Mouse (Mus musculus) liver, embryonic 11.5 days (tissue): ENCODE data around the gene Rad1. TPM values are rescaled to one million over a fixed set of nuclear protein-coding genes. Genes with fewer than 3 reads are reported as not detected.
"Not testable (repeated sequence)": the region's sequence is repeated elsewhere in the genome, so short reads cannot be mapped to it uniquely, and the experiment has no call there.

ENCODE experiments used
- ATAC-seq: fragments of 200-750 bp; cut with Nextera tagmentation; replicated peaks from 2 replicates; pipeline ENCODE4 v1.8.0; 2017; ENCODE audit warnings: moderate number of reproducible peaks, mild to moderate bottlenecking, moderate TSS enrichment, moderate library complexity; ENCODE audit not compliant: low FRiP score
- DNase-seq: peaks from one replicate; pipeline ENCODE4 v3.0.0-alpha.2; 2017; ENCODE audit warnings: low spot score
- H3K27ac ChIP-seq: fragments of 300-500 bp; sonication (generic); 2 replicates; pipeline ENCODE4 v1.5.1; 2014; ENCODE audit warnings: mild to moderate bottlenecking, low read depth, low read length, control low read depth
- H3K27me3 ChIP-seq: fragments of 300-500 bp; sonication (generic); replicated peaks from 2 replicates; pipeline ENCODE4 v1.6.1; 2014; ENCODE audit warnings: low read length, mixed read lengths; ENCODE audit not compliant: control insufficient read depth, insufficient read depth
- H3K36me3 ChIP-seq: fragments of 300-500 bp; sonication (generic); 2 replicates; pipeline ENCODE4 v1.6.1; 2014; ENCODE audit warnings: mild to moderate bottlenecking, low read length, moderate library complexity, mixed read lengths; ENCODE audit not compliant: control insufficient read depth, insufficient read depth
- H3K4me1 ChIP-seq: fragments of 300-500 bp; sonication (generic); replicated peaks from 2 replicates; pipeline ENCODE4 v1.6.1; 2014; ENCODE audit warnings: low read length, mixed read lengths; ENCODE audit not compliant: control insufficient read depth, insufficient read depth
- H3K4me2 ChIP-seq: fragments of 300-500 bp; sonication (generic); 2 replicates; pipeline ENCODE4 v1.6.1; 2014; ENCODE audit warnings: mild to moderate bottlenecking, control low read depth, moderate library complexity
- H3K4me3 ChIP-seq: fragments of 300-500 bp; sonication (generic); 2 replicates; pipeline ENCODE4 v1.5.1; 2014; ENCODE audit warnings: low read depth, low read length, control low read depth
- H3K9ac ChIP-seq: fragments of 300-500 bp; sonication (generic); 2 replicates; pipeline ENCODE4 v1.6.1; 2014; ENCODE audit warnings: low read depth, low read length, control low read depth
- H3K9me3 ChIP-seq: fragments of 300-500 bp; sonication (generic); 2 replicates; pipeline ENCODE4 v1.6.1; 2016; ENCODE audit warnings: low read length, inconsistent platforms, mixed read lengths; ENCODE audit not compliant: control insufficient read depth
- WGBS: fragments of 180-500 bp; shearing (Covaris S2); extraction: QIAGEN DNeasy Blood & Tissue Kit; methylation state at CpG from one replicate; pipeline ENCODE4 v1.1.7; 2014; 5-methylcytosine and 5-hydroxymethylcytosine counted together
- polyA plus RNA-seq: library from polyadenylated mRNA; unstranded; fragments of >200 nt; fragmentation: Nextera tagmentation; extraction: Ambion mirVana; gene quantifications from 2 replicates; pipeline ENCODE4 v1.2.1, GENCODE M21; 2014

The Rad1 gene
- polyA plus RNA-seq, 1 experiment from 2014 or later = 42.4 TPM

DNA sequence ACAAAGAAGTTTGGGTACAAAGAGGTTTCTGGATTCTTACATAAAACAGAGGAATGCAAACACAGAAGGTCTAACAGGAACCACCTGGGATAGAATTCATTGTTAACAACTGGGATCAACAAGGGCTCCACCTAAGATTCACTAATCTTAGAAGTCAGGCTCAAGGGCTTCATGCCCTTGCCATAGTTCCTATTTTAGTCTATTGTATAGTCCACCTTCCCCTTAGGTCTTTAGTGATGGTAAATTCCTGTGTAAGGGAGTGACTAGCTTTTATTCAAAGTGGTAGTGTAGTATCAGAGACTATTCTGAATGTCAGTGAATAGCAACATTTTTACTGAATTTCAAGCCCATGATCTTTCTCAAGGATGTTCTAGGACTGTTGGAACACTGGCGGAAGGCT is 10.9 kb downstream of the Rad1 start:
- H3K4me3 ChIP-seq, H3K27me3 ChIP-seq, H3K4me2 ChIP-seq, H3K27ac ChIP-seq, H3K9ac ChIP-seq, H3K9me3 ChIP-seq, DNase-seq, ATAC-seq, H3K4me1 ChIP-seq: not testable (repeated sequence)
- peaks cover 12% of the 10 kb centered on the region; the same call in 1 of the 2 replicates for H3K36me3 ChIP-seq
- WGBS = 96% methylated on average over 1 of the region's 1 CpGs

DNA sequence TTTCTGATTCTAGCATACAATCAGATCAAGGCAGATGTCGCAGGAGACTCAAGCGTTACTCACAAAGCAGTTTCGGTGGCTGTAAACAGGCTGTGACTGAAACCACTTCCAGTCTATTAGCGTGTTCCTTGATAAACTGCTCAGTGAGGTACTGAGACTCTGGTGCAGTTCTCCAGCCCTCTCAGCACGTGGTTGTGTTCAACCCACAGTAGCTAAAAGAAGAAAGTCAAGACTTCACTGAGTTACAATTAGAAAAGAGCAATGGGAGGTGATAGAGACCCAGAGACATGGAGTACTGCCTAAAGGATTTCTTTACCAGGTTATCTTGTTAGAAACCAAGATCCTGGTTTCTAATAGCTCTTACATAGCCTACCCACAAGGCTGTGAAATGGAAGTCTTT is 13.8 kb downstream of the Rad1 start:
- no peak overlapping the region for H3K9ac ChIP-seq
- ATAC-seq (no peak), DNase-seq (no peak)
- peaks cover 6% of the 10 kb centered on the region; the same call in 1 of the 2 replicates for H3K36me3 ChIP-seq
- 62% methylated on average over 5 of the region's 5 CpGs for WGBS
- H3K27ac ChIP-seq = no peak overlapping the region
- H3K4me2 ChIP-seq = no peak overlapping the region
- H3K27me3 ChIP-seq = no peaks in the 10 kb centered on the region
- H3K4me1 ChIP-seq = no peaks in the 10 kb centered on the region
- H3K9me3 ChIP-seq = no peaks in the 10 kb centered on the region
- H3K4me3 ChIP-seq = no peak overlapping the region

DNA sequence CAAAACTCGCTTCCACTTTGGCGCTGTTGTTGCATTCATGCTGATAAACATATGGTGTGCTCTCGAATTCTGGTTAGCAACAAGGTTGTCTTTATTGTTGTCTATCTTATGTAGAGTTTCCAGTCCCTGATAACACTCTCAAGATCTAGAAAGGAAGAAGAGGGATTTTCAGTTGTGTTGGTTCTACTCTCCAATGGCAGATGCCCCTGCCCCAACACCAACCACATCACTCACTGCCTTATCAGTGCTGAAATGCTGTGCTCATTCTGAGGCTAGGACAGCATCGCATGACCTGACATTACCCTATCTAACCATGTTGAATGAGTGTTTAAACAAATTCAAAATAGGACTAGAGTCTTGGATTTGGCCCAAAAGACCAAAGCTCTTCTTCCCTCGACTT is 14.2 kb downstream of the Rad1 start:
- Histone ChIP-seq H3K4me1 (no peaks in the 10 kb centered on the region), H3K4me2 (no peak overlapping the region), H3K9ac (no peak overlapping the region), H3K36me3 (peaks cover 6% of the 10 kb centered on the region; the same call in 1 of the 2 replicates), H3K27me3 (no peaks in the 10 kb centered on the region), H3K9me3 (no peaks in the 10 kb centered on the region), H3K4me3 (no peak overlapping the region), H3K27ac (no peak overlapping the region)
- WGBS = 60% methylated on average over 5 of the region's 5 CpGs
- no peak for ATAC-seq
- DNase-seq = no peak

DNA sequence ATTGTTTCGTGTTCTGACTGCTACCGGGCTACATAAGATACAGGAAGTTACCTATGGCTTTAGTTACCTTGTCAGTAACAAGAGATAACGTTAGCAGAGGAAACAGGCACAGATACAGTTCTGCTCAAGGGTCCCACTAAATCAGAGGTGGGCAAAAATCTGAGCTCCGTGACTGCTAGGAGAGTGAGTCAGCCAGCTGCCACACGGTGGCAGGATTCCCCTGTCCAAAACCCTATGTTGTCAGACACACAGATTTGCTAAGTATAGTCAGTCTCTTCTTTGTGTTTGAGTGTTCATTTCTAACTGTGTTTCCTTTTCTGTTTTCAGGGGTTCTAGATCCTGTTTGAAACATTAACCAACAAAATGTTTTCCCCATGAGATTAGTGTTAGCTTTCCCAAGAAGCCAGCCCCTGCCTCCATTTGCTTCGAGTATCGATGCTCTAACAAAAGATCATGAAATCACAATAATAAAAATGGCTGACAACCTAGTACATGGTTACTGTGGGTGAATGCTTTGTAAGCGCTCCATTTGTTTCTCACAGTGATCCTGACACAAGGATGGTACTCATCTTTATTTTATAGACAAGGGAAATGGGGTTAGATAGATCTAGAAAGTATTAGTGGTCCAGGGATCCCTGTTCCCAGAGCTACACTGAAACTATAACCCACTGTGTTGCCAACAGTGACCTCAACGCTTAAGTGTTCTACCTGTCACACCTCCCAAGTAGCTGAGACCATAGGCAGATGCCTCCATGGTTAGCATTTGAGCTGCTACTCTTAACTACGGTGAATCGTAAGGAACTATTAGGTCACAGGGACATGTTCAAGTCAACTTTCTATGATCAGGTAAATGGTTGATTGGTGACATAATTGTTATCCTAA is 15.3 kb downstream of the Rad1 start:
- Histone ChIP-seq H3K36me3 (peaks cover under 1% of the 10 kb centered on the region; the same call in 1 of the 2 replicates), H3K4me2 (no peak overlapping the region), H3K4me3 (no peak overlapping the region), H3K9ac (no peak overlapping the region), H3K27ac (no peak overlapping the region), H3K27me3 (no peaks in the 10 kb centered on the region), H3K4me1 (no peaks in the 10 kb centered on the region), H3K9me3 (no peaks in the 10 kb centered on the region)
- WGBS = 51% methylated on average over 11 of the region's 11 CpGs
- ATAC-seq = no peak
- no peak for DNase-seq

DNA sequence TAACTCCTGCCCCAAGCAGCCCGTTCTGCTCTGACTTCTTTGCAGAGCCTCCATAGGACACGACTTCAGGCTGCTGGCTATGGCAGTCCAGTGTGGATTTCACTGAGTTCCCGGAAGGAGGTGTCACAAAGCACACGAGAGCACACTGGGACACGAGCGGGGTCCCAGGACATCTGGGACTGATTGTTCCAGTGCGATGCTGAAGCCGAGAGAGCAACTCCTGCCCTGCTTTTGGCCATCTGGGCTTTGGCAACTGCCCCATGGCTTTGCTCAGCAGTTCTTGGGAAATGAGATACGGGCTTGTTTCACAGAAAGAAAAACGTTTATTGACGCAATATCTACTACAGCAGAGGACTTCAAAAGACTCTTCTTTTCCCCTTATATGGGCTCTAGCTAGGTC is 20.3 kb downstream of the Rad1 start:
- Histone ChIP-seq H3K4me2 (no peak overlapping the region), H3K4me1 (no peaks in the 10 kb centered on the region)
- DNase-seq = no peak

DNA sequence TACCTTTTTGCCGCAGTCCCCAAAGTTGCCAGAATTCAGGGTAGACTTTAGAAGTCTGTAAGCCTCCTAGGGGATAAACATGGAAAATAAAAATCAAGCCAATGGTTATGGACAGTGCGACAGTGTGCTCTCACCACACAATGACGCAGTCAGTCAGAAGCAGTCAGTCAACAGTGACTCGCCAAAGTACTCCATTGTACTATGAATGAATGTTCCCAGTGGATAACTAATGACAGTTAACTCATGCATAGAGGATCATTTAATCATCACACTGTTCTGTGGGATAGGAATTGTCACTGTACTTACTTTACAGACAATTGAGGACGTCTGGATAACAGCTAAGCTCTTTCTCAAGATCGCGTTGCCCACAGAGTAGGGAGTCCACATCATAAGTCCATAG is 29.3 kb downstream of the Rad1 start:
- 89% methylated on average over 7 of the region's 7 CpGs for WGBS
- no peak for ATAC-seq

More for the DNA sequence above, 20.3 kb downstream of the Rad1 start:
- WGBS = 74% methylated on average over 11 of the region's 11 CpGs
- Histone ChIP-seq H3K4me3 (no peak overlapping the region), H3K9ac (no peak overlapping the region), H3K36me3 (no peaks in the 10 kb centered on the region), H3K27ac (no peak overlapping the region), H3K27me3 (no peaks in the 10 kb centered on the region), H3K9me3 (no peaks in the 10 kb centered on the region)
- ATAC-seq = no peak

DNA sequence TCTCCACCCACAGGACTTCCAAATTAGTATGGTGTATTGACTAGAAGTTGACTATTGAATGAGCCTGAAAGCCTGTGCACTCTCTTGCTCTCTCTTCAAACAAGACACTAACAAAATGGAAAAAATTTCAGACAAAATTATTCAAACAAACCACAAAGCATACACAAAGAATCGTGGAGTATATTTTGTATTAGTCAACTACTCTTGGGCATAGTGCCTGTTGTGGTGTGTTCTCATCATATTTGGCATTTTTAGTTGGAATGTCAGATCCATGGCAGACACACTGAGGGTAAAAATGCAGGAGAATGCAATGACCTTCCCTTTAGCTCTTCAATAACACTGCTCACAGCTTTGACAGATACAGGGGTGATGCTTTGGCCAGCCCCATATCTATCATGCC is 40.1 kb downstream of the Rad1 start:
- H3K4me2 ChIP-seq = no peak overlapping the region
- no peaks in the 10 kb centered on the region for H3K36me3 ChIP-seq
- H3K4me1 ChIP-seq = no peaks in the 10 kb centered on the region
- DNase-seq = no peak
- no peak for ATAC-seq
- H3K9ac ChIP-seq = no peak overlapping the region
- 62% methylated on average over 1 of the region's 1 CpGs for WGBS
- H3K27me3 ChIP-seq = no peaks in the 10 kb centered on the region
- H3K27ac ChIP-seq = no peak overlapping the region
- H3K4me3 ChIP-seq = no peak overlapping the region
- H3K9me3 ChIP-seq = no peaks in the 10 kb centered on the region

More for the DNA sequence above, 29.3 kb downstream of the Rad1 start:
- Histone ChIP-seq H3K4me1 (no peaks in the 10 kb centered on the region), H3K27ac (no peak overlapping the region), H3K9me3 (no peaks in the 10 kb centered on the region), H3K36me3 (no peaks in the 10 kb centered on the region), H3K9ac (no peak overlapping the region), H3K27me3 (no peaks in the 10 kb centered on the region), H3K4me3 (no peak overlapping the region), H3K4me2 (no peak overlapping the region)
- DNase-seq = no peak

DNA sequence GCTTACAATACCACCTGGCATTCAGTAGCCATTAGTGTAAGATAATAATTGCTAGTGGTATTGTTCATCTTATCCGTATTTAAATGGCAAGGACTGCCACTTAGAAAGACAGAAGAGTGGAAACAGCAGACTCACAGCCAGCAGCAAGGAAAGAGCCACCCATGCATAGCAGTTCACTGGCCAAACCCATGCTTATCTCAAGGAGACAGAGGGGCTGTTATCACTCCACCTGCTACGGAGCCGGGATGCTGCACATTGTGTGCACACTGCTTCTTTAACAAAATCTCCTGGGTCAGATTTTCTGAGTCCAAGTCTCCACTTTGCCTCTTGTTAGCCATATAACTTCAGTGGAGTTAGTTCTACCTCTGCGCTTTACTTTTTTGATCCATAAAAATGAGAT is 45.5 kb downstream of the Rad1 start:
- Histone ChIP-seq H3K4me3 (no peak overlapping the region), H3K4me2 (no peak overlapping the region), H3K4me1 (no peaks in the 10 kb centered on the region), H3K9ac (no peak overlapping the region), H3K36me3 (no peaks in the 10 kb centered on the region), H3K27me3 (no peaks in the 10 kb centered on the region), H3K27ac (no peak overlapping the region), H3K9me3 (no peaks in the 10 kb centered on the region)
- DNase-seq = no peak
- 42% methylated on average over 4 of the region's 4 CpGs for WGBS
- peak; percentile 81 for ATAC-seq

DNA sequence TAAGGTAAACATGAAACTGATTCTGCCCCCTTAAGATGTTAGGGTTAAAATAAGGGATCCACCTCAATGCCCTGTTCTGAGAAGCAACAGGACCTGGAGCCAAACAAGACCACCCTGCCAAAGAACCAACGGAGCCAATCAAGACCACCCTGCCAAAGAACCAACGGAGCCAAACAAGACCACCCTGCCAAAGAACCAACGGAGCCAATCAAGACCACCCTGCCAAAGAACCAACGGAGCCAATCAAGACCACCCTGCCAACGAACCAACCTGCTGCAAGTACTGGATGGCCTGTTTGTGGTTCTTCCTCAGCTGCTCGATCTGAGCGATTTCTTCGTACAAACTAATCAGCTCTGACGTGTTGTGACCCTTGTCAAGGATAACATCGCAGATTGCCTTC is 47.5 kb downstream of the Rad1 start:
- H3K36me3 ChIP-seq = not testable (repeated sequence)

More for the DNA sequence above, 47.5 kb downstream of the Rad1 start:
- not testable (repeated sequence) for H3K9me3 ChIP-seq, H3K27me3 ChIP-seq, H3K27ac ChIP-seq, H3K4me1 ChIP-seq, DNase-seq, H3K9ac ChIP-seq, ATAC-seq, H3K4me2 ChIP-seq, H3K4me3 ChIP-seq
- WGBS = 87% methylated on average over 10 of the region's 10 CpGs
